ENCODE assay signal across 8 mouse cellular contexts in the genomic region with DNA sequence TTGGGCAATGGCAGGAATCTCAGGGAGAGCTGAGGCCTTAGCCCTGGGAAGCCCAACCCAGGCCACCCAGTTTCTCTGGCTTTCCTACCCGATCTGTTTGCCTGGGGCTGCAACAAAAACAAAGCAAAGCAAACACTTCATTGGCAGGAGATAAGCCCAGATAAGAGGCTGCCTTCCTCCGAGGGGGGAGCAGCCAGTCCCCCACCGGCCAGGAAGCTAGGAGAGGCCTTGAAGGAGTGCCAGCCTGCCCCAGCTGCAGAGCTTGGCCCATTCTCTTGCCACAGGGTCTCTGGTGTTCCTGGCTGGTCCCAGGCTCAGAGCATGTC. TPM values are rescaled to one million over a fixed set of nuclear protein-coding genes. Genes with fewer than 3 reads are reported as not detected.
DNase-seq lines count a peak whose midpoint lies in the region; ATAC-seq lines count a peak whose summit lies in the region.

No protein-coding gene starts in this region.

- no peaks in the 10 kb centered on the region for H3K27me3 ChIP-seq in neural tube, embryonic 11.5 days (ENCODE audit: control insufficient read depth, insufficient read depth, low read length)
- no peaks in the 10 kb centered on the region for H3K27me3 ChIP-seq in intestine, embryonic 16.5 days (replicated peaks; ENCODE audit: control insufficient read depth, insufficient read depth, low read length)
- H3K27me3 ChIP-seq in liver, embryonic 16.5 days (ENCODE audit: control insufficient read depth, insufficient read depth, low read depth, low read length) = no peaks in the 10 kb centered on the region
- H3K27me3 ChIP-seq in stomach, embryonic 14.5 days (ENCODE audit: control insufficient read depth, insufficient read depth, low read length) = no peaks in the 10 kb centered on the region

- peak overlapping the region; percentile 81 for H3K4me2 ChIP-seq in neural tube, embryonic 11.5 days (ENCODE audit: low read depth)
- H3K4me2 ChIP-seq in intestine, embryonic 16.5 days (ENCODE audit: low read depth, low read length) = peak overlapping the region; percentile 80
- peak overlapping the region; percentile 96 for H3K4me2 ChIP-seq in liver, embryonic 16.5 days (ENCODE audit: low read depth, low read length)
- peak overlapping the region; percentile 93 for H3K4me2 ChIP-seq in stomach, embryonic 14.5 days (replicated peaks; ENCODE audit: low read depth, low read length)

- H3K9me3 ChIP-seq in neural tube, embryonic 11.5 days (ENCODE audit: control insufficient read depth, low read length) = no peaks in the 10 kb centered on the region
- no peaks in the 10 kb centered on the region for H3K9me3 ChIP-seq in intestine, embryonic 16.5 days (ENCODE audit: control insufficient read depth, low read length)
- no peaks in the 10 kb centered on the region for H3K9me3 ChIP-seq in liver, embryonic 16.5 days (replicated peaks; ENCODE audit: control insufficient read depth, low read length)
- no peaks in the 10 kb centered on the region for H3K9me3 ChIP-seq in stomach, embryonic 14.5 days (ENCODE audit: control insufficient read depth, low read depth, low read length)

- H3K4me3 ChIP-seq in neural tube, embryonic 11.5 days (ENCODE audit: low read depth, low read length) = peak overlapping the region; percentile 63
- peak overlapping the region; percentile 67 for H3K4me3 ChIP-seq in intestine, embryonic 16.5 days (ENCODE audit: low read length)
- H3K4me3 ChIP-seq in liver, embryonic 16.5 days (ENCODE audit: low read depth, low read length) = peak overlapping the region; percentile 72
- H3K4me3 ChIP-seq in stomach, embryonic 14.5 days (ENCODE audit: low read depth, low read length) = no peak overlapping the region; the same call in 1 of the 2 replicates

- no peak for ATAC-seq in neural tube, embryonic 11.5 days (ENCODE audit: insufficient read depth, low FRiP score, low TSS enrichment)
- peak; percentile 14; the same call in 1 of the 2 replicates for ATAC-seq in intestine, embryonic 16.5 days
- no peak for ATAC-seq in liver, embryonic 16.5 days (ENCODE audit: low read depth)
- peak; percentile 33 for ATAC-seq in stomach, embryonic 14.5 days (ENCODE audit: insufficient number of reproducible peaks, insufficient read depth, low FRiP score, low read depth)

- H3K36me3 ChIP-seq in neural tube, embryonic 11.5 days (ENCODE audit: control insufficient read depth, insufficient read depth, low read length) = no peaks in the 10 kb centered on the region
- peaks cover 24% of the 10 kb centered on the region for H3K36me3 ChIP-seq in intestine, embryonic 16.5 days (ENCODE audit: control insufficient read depth, insufficient read depth, low read length)
- no peaks in the 10 kb centered on the region; the same call in 1 of the 2 replicates for H3K36me3 ChIP-seq in liver, embryonic 16.5 days (ENCODE audit: control insufficient read depth, insufficient read depth)
- peaks cover 39% of the 10 kb centered on the region for H3K36me3 ChIP-seq in stomach, embryonic 14.5 days (ENCODE audit: control insufficient read depth, insufficient read depth, low read length)

- H3K4me1 ChIP-seq in neural tube, embryonic 11.5 days (ENCODE audit: control insufficient read depth, insufficient read depth, low read length) = peaks cover 10% of the 10 kb centered on the region
- peaks cover 50% of the 10 kb centered on the region for H3K4me1 ChIP-seq in intestine, embryonic 16.5 days (ENCODE audit: control insufficient read depth, insufficient read depth, low read length)
- peaks cover 28% of the 10 kb centered on the region for H3K4me1 ChIP-seq in liver, embryonic 16.5 days (ENCODE audit: control insufficient read depth, low read depth, low read length)
- peaks cover 20% of the 10 kb centered on the region for H3K4me1 ChIP-seq in stomach, embryonic 14.5 days (ENCODE audit: control insufficient read depth, insufficient read depth, low read length)

- DNase-seq in neural tube, embryonic 11.5 days (ENCODE audit: low spot score) = no peak
- DNase-seq in neural tube, embryonic 10.5 days (ENCODE audit: extremely low spot score, low spot score) = no peak
- DNase-seq in heart, adult 11 months = peak; percentile 98
- DNase-seq in right cerebral cortex, postnatal 14 days = no peak
- no peak for DNase-seq in frontal cortex, postnatal 25 days (ENCODE audit: low spot score in 2 of 2)

- 34% methylated on average over 3 of the region's 3 CpGs for WGBS in neural tube, embryonic 11.5 days
- WGBS in intestine, embryonic 16.5 days = 6% methylated on average over 3 of the region's 3 CpGs
- 4% methylated on average over 3 of the region's 3 CpGs for WGBS in liver, embryonic 16.5 days (ENCODE audit: insufficient replicate concordance)
- WGBS in stomach, embryonic 14.5 days = 12% methylated on average over 3 of the region's 3 CpGs

- no peak overlapping the region for H3K27ac ChIP-seq in neural tube, embryonic 11.5 days (ENCODE audit: low read depth, low read length)
- peak overlapping the region; percentile 98 for H3K27ac ChIP-seq in intestine, embryonic 16.5 days (ENCODE audit: low read length)
- peak overlapping the region; percentile 94 for H3K27ac ChIP-seq in liver, embryonic 16.5 days (ENCODE audit: low read length)
- H3K27ac ChIP-seq in stomach, embryonic 14.5 days (ENCODE audit: low read length) = peak overlapping the region; percentile 97

- H3K9ac ChIP-seq in neural tube, embryonic 11.5 days (ENCODE audit: low read length) = peak overlapping the region; percentile 86
- H3K9ac ChIP-seq in intestine, embryonic 16.5 days (ENCODE audit: low read depth, low read length) = peak overlapping the region; percentile 75
- H3K9ac ChIP-seq in liver, embryonic 16.5 days (ENCODE audit: low read depth, low read length) = peak overlapping the region; percentile 74
- H3K9ac ChIP-seq in stomach, embryonic 14.5 days (replicated peaks; ENCODE audit: low read depth, low read length) = no peak overlapping the region

RNA-seq across cellular contexts. Expression of gene Gpr137, which starts 10.4 kb away (rescaled TPM):
- 34.6 and 39.7 TPM in 2 replicates for polyA plus RNA-seq in neural tube, embryonic 11.5 days (2014; fragmentation: Nextera tagmentation; extraction: Ambion mirVana)
- 20.6 and 21.1 TPM in 2 replicates for polyA plus RNA-seq in intestine, embryonic 16.5 days (2015; fragmentation: Nextera tagmentation; extraction: Ambion mirVana)
- 5.2 and 5.3 TPM in 2 replicates for polyA plus RNA-seq in liver, embryonic 16.5 days (2015; fragmentation: Nextera tagmentation; extraction: Ambion mirVana)
- polyA plus RNA-seq in stomach, embryonic 14.5 days (2014; fragmentation: Nextera tagmentation; extraction: Ambion mirVana) = 21.8 and 24.8 TPM in 2 replicates

RNA-seq across cellular contexts. Expression of gene Bad, which starts 11.0 kb away (rescaled TPM):
- 53.0 and 58.5 TPM in 2 replicates for polyA plus RNA-seq in neural tube, embryonic 11.5 days (2014; fragmentation: Nextera tagmentation; extraction: Ambion mirVana)
- polyA plus RNA-seq in intestine, embryonic 16.5 days (2015; fragmentation: Nextera tagmentation; extraction: Ambion mirVana) = 77.7 and 80.5 TPM in 2 replicates
- 24.8 and 25.2 TPM in 2 replicates for polyA plus RNA-seq in liver, embryonic 16.5 days (2015; fragmentation: Nextera tagmentation; extraction: Ambion mirVana)
- polyA plus RNA-seq in stomach, embryonic 14.5 days (2014; fragmentation: Nextera tagmentation; extraction: Ambion mirVana) = 69.1 and 70.8 TPM in 2 replicates

RNA-seq across cellular contexts. Expression of gene Kcnk4, which starts 18.4 kb away (rescaled TPM):
- polyA plus RNA-seq in neural tube, embryonic 11.5 days (2014; fragmentation: Nextera tagmentation; extraction: Ambion mirVana) = 0.13 and 0.28 TPM in 2 replicates
- 0.45 and 0.48 TPM in 2 replicates for polyA plus RNA-seq in intestine, embryonic 16.5 days (2015; fragmentation: Nextera tagmentation; extraction: Ambion mirVana)
- 0.04 and 0.11 TPM in 2 replicates for polyA plus RNA-seq in liver, embryonic 16.5 days (2015; fragmentation: Nextera tagmentation; extraction: Ambion mirVana)
- 0.35 and 0.95 TPM in 2 replicates for polyA plus RNA-seq in stomach, embryonic 14.5 days (2014; fragmentation: Nextera tagmentation; extraction: Ambion mirVana)

RNA-seq across cellular contexts. Expression of gene Ppp1r14b, which starts 22.1 kb away (rescaled TPM):
- polyA plus RNA-seq in neural tube, embryonic 11.5 days (2014; fragmentation: Nextera tagmentation; extraction: Ambion mirVana) = 290 and 313 TPM in 2 replicates
- polyA plus RNA-seq in intestine, embryonic 16.5 days (2015; fragmentation: Nextera tagmentation; extraction: Ambion mirVana) = 57.9 and 58.2 TPM in 2 replicates
- 15.9 and 17.4 TPM in 2 replicates for polyA plus RNA-seq in liver, embryonic 16.5 days (2015; fragmentation: Nextera tagmentation; extraction: Ambion mirVana)
- polyA plus RNA-seq in stomach, embryonic 14.5 days (2014; fragmentation: Nextera tagmentation; extraction: Ambion mirVana) = 99.5 and 103 TPM in 2 replicates

RNA-seq across cellular contexts. Expression of gene Plcb3, which starts 23.6 kb away (rescaled TPM):
- polyA plus RNA-seq in neural tube, embryonic 11.5 days (2014; fragmentation: Nextera tagmentation; extraction: Ambion mirVana) = 22.7 and 25.0 TPM in 2 replicates
- 198 and 222 TPM in 2 replicates for polyA plus RNA-seq in intestine, embryonic 16.5 days (2015; fragmentation: Nextera tagmentation; extraction: Ambion mirVana)
- polyA plus RNA-seq in liver, embryonic 16.5 days (2015; fragmentation: Nextera tagmentation; extraction: Ambion mirVana) = 4.8 and 6.6 TPM in 2 replicates
- polyA plus RNA-seq in stomach, embryonic 14.5 days (2014; fragmentation: Nextera tagmentation; extraction: Ambion mirVana) = 50.6 and 56.1 TPM in 2 replicates

Comparison
In these comparisons a context has a peak if more than half of its experiments do, and no peak if none do; other contexts are left out.
1. ATAC-seq: peak in intestine, embryonic 16.5 days (single experiment) and stomach, embryonic 14.5 days (single experiment); none in neural tube, embryonic 11.5 days (single experiment) and liver, embryonic 16.5 days (single experiment).
2. Peak in every context shown above with its lines, with median percentiles within 50 percentile points of each other: H3K4me2 ChIP-seq.